Mouse (Mus musculus) neural tube, embryonic 12.5 days (tissue): ENCODE data around the gene Usp53. TPM values are rescaled to one million over a fixed set of nuclear protein-coding genes. Genes with fewer than 3 reads are reported as not detected.
A peak's percentile ranks its signal among the peaks of the same experiment; 100 is the strongest.

Experiments used
- ATAC-seq: fragments of 200-750 bp; cut with Nextera tagmentation; 2 replicates; pipeline ENCODE4 v1.8.0; 2017; ENCODE audit warnings: low read depth, mild to moderate bottlenecking, moderate TSS enrichment, moderate library complexity; ENCODE audit not compliant: low FRiP score
- H3K27ac ChIP-seq: fragments of 300-500 bp; sonication (generic); 2 replicates; pipeline ENCODE4 v1.5.1; 2016
- H3K27me3 ChIP-seq: fragments of 300-500 bp; sonication (generic); replicated peaks from 2 replicates; pipeline ENCODE4 v1.6.1; 2016; ENCODE audit warnings: mild to moderate bottlenecking
- H3K36me3 ChIP-seq: fragments of 300-500 bp; sonication (generic); 2 replicates; pipeline ENCODE4 v1.6.1; 2016; ENCODE audit warnings: mild to moderate bottlenecking
- H3K4me1 ChIP-seq: fragments of 300-500 bp; sonication (generic); 2 replicates; pipeline ENCODE4 v1.6.1; 2016
- H3K4me2 ChIP-seq: fragments of 300-500 bp; sonication (generic); replicated peaks from 2 replicates; pipeline ENCODE4 v1.6.1; 2016; ENCODE audit warnings: mild to moderate bottlenecking
- H3K4me3 ChIP-seq: fragments of 300-500 bp; sonication (generic); 2 replicates; pipeline ENCODE4 v1.5.1; 2016
- H3K9ac ChIP-seq: fragments of 300-500 bp; sonication (generic); 2 replicates; pipeline ENCODE4 v1.6.1; 2016; ENCODE audit warnings: mild to moderate bottlenecking
- H3K9me3 ChIP-seq: fragments of 300-500 bp; sonication (generic); 2 replicates; pipeline ENCODE4 v1.6.1; 2016; ENCODE audit warnings: mild to moderate bottlenecking
- WGBS: fragments of 180-500 bp; shearing (Covaris S2); methylation state at CpG from one replicate; pipeline ENCODE4 v1.1.7; 2016; 5-methylcytosine and 5-hydroxymethylcytosine counted together
- microRNA-seq: library from miRNA; unstranded; fragments of <30 nt; microRNA quantifications from one replicate; pipeline ENCODE4, GENCODE M21; 2017
- polyA plus RNA-seq: library from polyadenylated mRNA; unstranded; fragments of >200 nt; fragmentation: Nextera tagmentation; extraction: Ambion mirVana; gene quantifications from 2 replicates; pipeline ENCODE4 v1.2.1, GENCODE M21; 2016

Usp53 gene
- polyA plus RNA-seq, 1 experiment from 2014 or later = 5.7 TPM

DNA sequence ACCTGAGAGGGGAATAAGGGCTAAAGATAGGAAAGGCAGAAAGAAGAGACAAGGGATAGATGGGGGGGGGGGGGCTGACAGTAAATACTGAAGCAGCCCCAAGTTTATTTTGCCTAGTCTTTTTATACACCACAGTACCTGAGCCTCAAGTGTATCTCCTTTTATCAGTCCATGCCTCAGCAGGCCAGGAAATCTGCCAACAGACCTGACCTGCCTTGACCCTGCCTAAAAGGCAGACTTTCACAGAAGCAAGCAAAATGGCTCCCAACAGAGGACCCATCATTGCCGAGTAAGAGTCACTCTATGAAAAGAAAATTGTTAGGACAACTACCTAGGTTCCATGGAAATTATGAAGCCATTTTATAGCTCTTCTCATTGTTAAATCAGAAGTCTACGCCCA, 76.5 kb downstream of the Usp53 start:
- 86% methylated on average over 2 of the region's 2 CpGs for WGBS
- Histone ChIP-seq H3K4me3 (no peak overlapping the region), H3K4me1 (no peaks in the 10 kb centered on the region), H3K27ac (no peak overlapping the region), H3K4me2 (no peak overlapping the region), H3K27me3 (no peaks in the 10 kb centered on the region), H3K9me3 (no peaks in the 10 kb centered on the region), H3K36me3 (no peaks in the 10 kb centered on the region), H3K9ac (no peak overlapping the region)
- no peak for ATAC-seq

DNA sequence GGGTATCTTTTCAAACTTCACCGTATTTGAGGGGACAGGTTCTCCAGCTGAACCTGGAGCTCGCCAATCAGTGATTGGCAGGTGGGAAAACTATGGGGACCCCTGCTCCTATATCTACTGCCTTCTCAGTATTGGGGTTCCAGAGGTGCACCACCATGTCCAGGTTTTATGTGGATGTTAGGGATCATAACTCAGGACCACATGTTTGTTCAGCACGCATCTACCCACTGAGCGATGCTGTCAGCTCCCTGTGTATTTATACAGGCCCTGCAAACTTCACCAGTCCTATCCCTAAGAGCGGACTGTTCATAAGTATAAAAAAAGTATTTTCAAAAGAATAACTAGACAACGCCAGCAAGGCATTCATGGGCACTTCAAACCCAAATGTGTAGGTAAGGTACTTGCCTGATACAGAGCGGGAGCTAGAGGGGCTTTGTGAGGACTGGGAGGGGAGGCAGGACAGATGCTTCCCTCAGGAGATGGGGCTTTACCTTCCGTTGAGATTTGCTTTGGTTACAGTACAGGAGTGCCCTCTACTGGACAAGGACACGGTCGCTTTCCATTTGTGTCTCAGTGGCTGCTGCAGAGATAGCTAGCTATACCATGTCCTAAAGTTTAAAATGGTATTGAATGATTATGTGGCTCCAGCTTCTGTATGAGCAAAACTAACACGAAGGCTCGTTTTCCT, 80.4 kb downstream of the Usp53 start:
- peak; percentile 70; the same call in 1 of the 2 replicates for ATAC-seq
- 47% methylated on average over 12 of the region's 12 CpGs for WGBS
- H3K27ac ChIP-seq = no peak overlapping the region
- H3K9ac ChIP-seq = no peak overlapping the region
- no peaks in the 10 kb centered on the region for H3K36me3 ChIP-seq
- no peaks in the 10 kb centered on the region for H3K9me3 ChIP-seq
- H3K4me3 ChIP-seq = no peak overlapping the region
- H3K27me3 ChIP-seq = no peaks in the 10 kb centered on the region
- H3K4me1 ChIP-seq = no peaks in the 10 kb centered on the region
- H3K4me2 ChIP-seq = no peak overlapping the region

DNA sequence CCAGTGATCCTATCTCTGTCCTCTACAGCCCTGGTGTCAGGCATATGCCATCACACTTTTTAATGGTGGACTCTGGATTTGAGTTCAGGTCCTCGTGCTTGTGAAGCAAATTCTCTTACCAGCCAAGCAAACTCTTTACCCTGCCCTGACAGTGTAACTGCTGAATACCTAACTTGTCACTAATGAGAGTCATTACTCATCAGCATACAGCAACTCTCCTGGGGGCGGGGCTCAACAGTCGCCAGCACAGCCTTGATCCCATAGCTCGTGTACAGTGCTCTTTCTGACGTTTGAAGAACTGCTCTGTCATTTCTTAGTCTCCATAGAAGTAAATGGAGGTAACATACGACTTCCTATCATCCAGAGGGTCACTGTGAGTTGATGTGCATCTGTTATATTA, 86.1 kb downstream of the Usp53 start:
- Histone ChIP-seq H3K9ac (no peak overlapping the region), H3K9me3 (no peaks in the 10 kb centered on the region), H3K27me3 (no peaks in the 10 kb centered on the region), H3K4me3 (no peak overlapping the region), H3K4me1 (no peaks in the 10 kb centered on the region), H3K27ac (no peak overlapping the region), H3K36me3 (no peaks in the 10 kb centered on the region), H3K4me2 (no peak overlapping the region)
- WGBS = 70% methylated on average over 6 of the region's 6 CpGs
- no peak for ATAC-seq

DNA sequence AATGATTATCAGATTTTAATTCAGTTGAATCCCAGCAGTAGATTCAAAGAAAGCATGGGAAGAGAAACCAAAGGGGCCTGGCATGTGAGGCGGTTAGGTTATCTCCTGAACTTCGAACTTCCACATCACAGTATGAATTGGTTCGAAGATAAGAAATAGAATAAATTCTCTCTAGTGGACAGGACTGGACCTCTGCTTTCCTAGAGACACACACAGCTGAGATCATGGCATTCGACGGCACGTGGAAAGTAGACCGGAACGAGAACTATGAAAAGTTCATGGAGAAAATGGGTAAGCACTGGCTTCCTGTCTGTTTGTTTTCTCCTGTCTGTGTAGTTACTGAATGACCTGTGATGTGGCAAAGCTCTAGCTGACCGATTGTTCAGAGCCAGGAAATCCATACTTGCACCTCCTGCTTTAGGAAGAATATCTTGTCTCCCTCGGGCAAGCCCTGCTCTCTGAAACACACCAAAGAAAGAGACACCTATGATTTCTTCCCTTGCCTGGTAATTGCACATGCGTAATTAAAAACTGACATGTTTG, 89.0 kb downstream of the Usp53 start:
- no peaks in the 10 kb centered on the region for H3K4me1 ChIP-seq
- WGBS = 88% methylated on average over 11 of the region's 11 CpGs

DNA sequence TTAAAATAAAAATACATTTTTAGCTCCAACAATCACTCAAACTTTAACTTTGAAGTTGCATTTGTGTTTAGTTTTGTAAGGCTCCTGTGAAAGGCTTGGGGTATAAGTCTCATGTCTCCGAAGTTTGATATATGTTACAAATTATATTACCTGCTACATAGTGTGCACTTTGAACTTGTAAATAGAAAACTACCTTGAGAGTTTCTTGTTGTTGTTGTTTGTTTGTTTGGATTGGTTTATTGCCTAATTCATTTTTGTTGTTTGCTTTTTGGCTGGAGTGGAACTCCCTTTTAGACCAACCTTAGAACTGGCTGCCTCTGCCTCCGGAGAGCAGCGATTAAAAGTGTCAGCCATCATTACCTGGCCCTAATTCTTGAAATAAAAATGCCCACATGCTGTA, 89.5 kb downstream of the Usp53 start, which contains the start of gene Fabp2:
Gene Fabp2, plus strand, starts transcription at position 301 of the 400 bp plus-strand sequence.
- Histone ChIP-seq H3K27ac (no peak within 1 kb of the TSS), H3K4me1 (no peaks in the 10 kb centered on the region), H3K27me3 (no peaks in the 10 kb centered on the region), H3K36me3 (no peaks in the 10 kb centered on the region), H3K9me3 (no peaks in the 10 kb centered on the region), H3K9ac (no peak within 1 kb of the TSS), H3K4me3 (no peak within 1 kb of the TSS), H3K4me2 (no peak within 1 kb of the TSS)
- 95% methylated on average over 3 of the region's 3 CpGs for WGBS
- ATAC-seq = no peak

More for the DNA sequence above, 89.0 kb downstream of the Usp53 start:
- Histone ChIP-seq H3K27me3 (no peaks in the 10 kb centered on the region), H3K36me3 (no peaks in the 10 kb centered on the region), H3K4me2 (no peak overlapping the region), H3K9ac (no peak overlapping the region), H3K4me3 (no peak overlapping the region), H3K9me3 (no peaks in the 10 kb centered on the region), H3K27ac (no peak overlapping the region)
- no peak for ATAC-seq

GRCm38 (mm10) chr3:122888371-122888819, 95.9 kb downstream of the Usp53 start:
- no peak for ATAC-seq
- WGBS = 88% methylated on average over 5 of the region's 5 CpGs
- H3K4me2 ChIP-seq = no peak overlapping the region
- H3K4me3 ChIP-seq = no peak overlapping the region
- no peak overlapping the region for H3K27ac ChIP-seq
- H3K27me3 ChIP-seq = no peaks in the 10 kb centered on the region
- H3K36me3 ChIP-seq = no peaks in the 10 kb centered on the region
- no peaks in the 10 kb centered on the region for H3K4me1 ChIP-seq
- no peak overlapping the region for H3K9ac ChIP-seq
- no peaks in the 10 kb centered on the region for H3K9me3 ChIP-seq

- Histone ChIP-seq H3K27me3 (no peaks in the 10 kb centered on the region), H3K4me1 (no peaks in the 10 kb centered on the region), H3K27ac (no peak overlapping the region), H3K4me2 (no peak overlapping the region), H3K9ac (no peak overlapping the region), H3K36me3 (no peaks in the 10 kb centered on the region), H3K9me3 (no peaks in the 10 kb centered on the region), H3K4me3 (no peak overlapping the region)
- WGBS = 82% methylated on average over 4 of the region's 4 CpGs
- ATAC-seq = no peak
These were observed 96.6 kb downstream of the Usp53 start for GRCm38 (mm10) chr3:122887505-122888301.

Small RNA genes within 50 kb of the gene (microRNA-seq; reads per million reads assigned to microRNA genes)
- gene Gm22066 = not detected

Other genes with a start within 250 kb of the Usp53 start
- gene Fabp2, start 89.4 kb downstream of the Usp53 start, polyA plus RNA-seq = not detected in 2 replicates
- not detected in 2 replicates for gene Gm10959, start 65.2 kb downstream of the Usp53 start, polyA plus RNA-seq
- 86.6 and 90.4 TPM in 2 replicates for gene 1810037I17Rik, start 60.3 kb downstream of the Usp53 start, polyA plus RNA-seq
- 2.6 and 3.2 TPM in 2 replicates for gene Myoz2, start 50.5 kb upstream of the Usp53 start, polyA plus RNA-seq